Mouse (Mus musculus) forebrain, embryonic 15.5 days (tissue): Measurements from ENCODE around the gene Cops8. TPM values are rescaled to one million over a fixed set of nuclear protein-coding genes. Genes with fewer than 3 reads are reported as not detected.

Experiments
- ATAC-seq: fragments of 200-750 bp; cut with Nextera tagmentation; replicated peaks from 2 replicates; pipeline ENCODE4 v1.8.0; 2017; ENCODE audit warnings: mild to moderate bottlenecking, moderate TSS enrichment, moderate library complexity
- H3K27ac ChIP-seq: fragments of 300-500 bp; sonication (generic); replicated peaks from 2 replicates; pipeline ENCODE4 v1.5.1; 2015; ENCODE audit warnings: mild to moderate bottlenecking, inconsistent platforms
- H3K27me3 ChIP-seq: fragments of 300-500 bp; sonication (generic); 2 replicates; pipeline ENCODE4 v1.6.1; 2015; ENCODE audit warnings: inconsistent platforms
- H3K36me3 ChIP-seq: fragments of 300-500 bp; sonication (generic); 2 replicates; pipeline ENCODE4 v1.6.1; 2015; ENCODE audit warnings: mild to moderate bottlenecking, inconsistent platforms
- H3K4me1 ChIP-seq: fragments of 300-500 bp; sonication (generic); 2 replicates; pipeline ENCODE4 v1.6.1; 2015; ENCODE audit warnings: inconsistent platforms
- H3K4me2 ChIP-seq: fragments of 300-500 bp; sonication (generic); replicated peaks from 2 replicates; pipeline ENCODE4 v1.6.1; 2015; ENCODE audit warnings: mild to moderate bottlenecking, inconsistent platforms
- H3K4me3 ChIP-seq: fragments of 300-500 bp; sonication (generic); 2 replicates; pipeline ENCODE4 v1.5.1; 2015; ENCODE audit warnings: mild to moderate bottlenecking, inconsistent platforms
- H3K9ac ChIP-seq: fragments of 300-500 bp; sonication (generic); replicated peaks from 2 replicates; pipeline ENCODE4 v1.6.1; 2015; ENCODE audit warnings: mild to moderate bottlenecking, inconsistent platforms
- H3K9me3 ChIP-seq: fragments of 300-500 bp; sonication (generic); 2 replicates; pipeline ENCODE4 v1.6.1; 2016; ENCODE audit warnings: inconsistent platforms
- WGBS: fragments of 180-500 bp; shearing (Covaris S2); methylation state at CpG from one replicate; pipeline ENCODE4 v1.1.7; 2015; ENCODE audit warnings: mixed read lengths; 5-methylcytosine and 5-hydroxymethylcytosine counted together
- polyA plus RNA-seq: library from polyadenylated mRNA; unstranded; fragments of >200 nt; fragmentation: Nextera tagmentation; extraction: Ambion mirVana; gene quantifications from 2 replicates; pipeline ENCODE4 v1.2.1, GENCODE M21; 2015

Cops8 gene
- 180 and 195 TPM in 2 replicates for polyA plus RNA-seq

GRCm38 (mm10) chr1:90602759-90603560 lies at the start of gene Cops8:
Gene Cops8 (plus strand): TSS chr1:90602981.
- peak within 1 kb of the TSS; percentile 75 for H3K27ac ChIP-seq
- ATAC-seq = peak; percentile 100
- 4% methylated on average over 48 of the region's 48 CpGs for WGBS
- H3K4me3 ChIP-seq = peak within 1 kb of the TSS; percentile 95
- peak within 1 kb of the TSS; percentile 70 for H3K4me2 ChIP-seq
- peaks cover 18% of the 10 kb centered on the region for H3K4me1 ChIP-seq
- H3K9ac ChIP-seq = peak within 1 kb of the TSS; percentile 88
- no peaks in the 10 kb centered on the region for H3K27me3 ChIP-seq
- H3K9me3 ChIP-seq = no peaks in the 10 kb centered on the region
- peaks cover 20% of the 10 kb centered on the region for H3K36me3 ChIP-seq

- no peak overlapping the region for H3K4me3 ChIP-seq
- H3K4me1 ChIP-seq = peaks cover 13% of the 10 kb centered on the region; the same call in 1 of the 2 replicates
- no peaks in the 10 kb centered on the region for H3K27me3 ChIP-seq
- H3K36me3 ChIP-seq = no peaks in the 10 kb centered on the region
- no peak overlapping the region for H3K4me2 ChIP-seq
- no peak for ATAC-seq
- no peak overlapping the region for H3K27ac ChIP-seq
- H3K9me3 ChIP-seq = no peaks in the 10 kb centered on the region
- H3K9ac ChIP-seq = no peak overlapping the region
- WGBS = 88% methylated on average over 1 of the region's 1 CpGs
Observed at GRCm38 (mm10) chr1:90557140-90557539, 45.6 kb upstream of the Cops8 start.

GRCm38 (mm10) chr1:90560942-90561726 lies 41.6 kb upstream of the Cops8 start:
- Histone ChIP-seq H3K4me3 (no peak overlapping the region), H3K27ac (peak overlapping the region; percentile 45; the same call in 1 of the 2 replicates), H3K9ac (no peak overlapping the region), H3K36me3 (no peaks in the 10 kb centered on the region), H3K9me3 (no peaks in the 10 kb centered on the region), H3K4me2 (no peak overlapping the region), H3K27me3 (no peaks in the 10 kb centered on the region; the same call in 1 of the 2 replicates), H3K4me1 (peaks cover 13% of the 10 kb centered on the region; the same call in 1 of the 2 replicates)
- WGBS = 15% methylated on average over 5 of the region's 5 CpGs
- peak; percentile 67; the same call in 1 of the 2 replicates for ATAC-seq

- no peak overlapping the region for H3K9ac ChIP-seq
- H3K4me2 ChIP-seq = no peak overlapping the region
- no peaks in the 10 kb centered on the region for H3K36me3 ChIP-seq
- no peak for ATAC-seq
- no peaks in the 10 kb centered on the region; the same call in 1 of the 2 replicates for H3K27me3 ChIP-seq
- no peak overlapping the region for H3K27ac ChIP-seq
- 90% methylated on average over 3 of the region's 3 CpGs for WGBS
- no peak overlapping the region for H3K4me3 ChIP-seq
- no peaks in the 10 kb centered on the region for H3K9me3 ChIP-seq
- peaks cover 25% of the 10 kb centered on the region; the same call in 1 of the 2 replicates for H3K4me1 ChIP-seq
Observed at GRCm38 (mm10) chr1:90563945-90564344, 38.8 kb upstream of the Cops8 start.

- 29% methylated on average over 15 of the region's 15 CpGs for WGBS
- Histone ChIP-seq H3K4me2 (no peak overlapping the region), H3K9ac (no peak overlapping the region), H3K4me1 (peaks cover 12% of the 10 kb centered on the region; the same call in 1 of the 2 replicates), H3K4me3 (no peak overlapping the region), H3K27ac (no peak overlapping the region), H3K27me3 (no peaks in the 10 kb centered on the region; the same call in 1 of the 2 replicates), H3K36me3 (no peaks in the 10 kb centered on the region), H3K9me3 (no peaks in the 10 kb centered on the region)
- 0 out of 2 replicates have a peak, but pooled peaks have one; percentile 63 for ATAC-seq
Observed at GRCm38 (mm10) chr1:90566664-90567440, 35.9 kb upstream of the Cops8 start.

GRCm38 (mm10) chr1:90573831-90574230 lies 28.9 kb upstream of the Cops8 start:
- Histone ChIP-seq H3K4me1 (no peaks in the 10 kb centered on the region), H3K9me3 (no peaks in the 10 kb centered on the region), H3K4me2 (no peak overlapping the region), H3K4me3 (no peak overlapping the region), H3K27me3 (no peaks in the 10 kb centered on the region), H3K27ac (no peak overlapping the region), H3K36me3 (no peaks in the 10 kb centered on the region), H3K9ac (no peak overlapping the region)
- no peak for ATAC-seq
- WGBS = 86% methylated on average over 6 of the region's 6 CpGs

- 48% methylated on average over 3 of the region's 3 CpGs for WGBS
- H3K4me2 ChIP-seq = no peak overlapping the region
- H3K4me1 ChIP-seq = no peaks in the 10 kb centered on the region
- no peaks in the 10 kb centered on the region for H3K36me3 ChIP-seq
- no peak for ATAC-seq
- no peak overlapping the region for H3K4me3 ChIP-seq
- H3K27me3 ChIP-seq = no peaks in the 10 kb centered on the region
- no peaks in the 10 kb centered on the region for H3K9me3 ChIP-seq
- H3K27ac ChIP-seq = no peak overlapping the region
- H3K9ac ChIP-seq = no peak overlapping the region
Observed at GRCm38 (mm10) chr1:90574845-90575244, 27.9 kb upstream of the Cops8 start.

GRCm38 (mm10) chr1:90577417-90577816 lies 25.4 kb upstream of the Cops8 start:
- Histone ChIP-seq H3K4me3 (no peak overlapping the region), H3K4me2 (no peak overlapping the region), H3K36me3 (no peaks in the 10 kb centered on the region), H3K27me3 (no peaks in the 10 kb centered on the region), H3K9me3 (no peaks in the 10 kb centered on the region), H3K27ac (no peak overlapping the region), H3K4me1 (no peaks in the 10 kb centered on the region), H3K9ac (no peak overlapping the region)
- WGBS = 72% methylated on average over 5 of the region's 5 CpGs
- ATAC-seq = no peak

GRCm38 (mm10) chr1:90582635-90583034 lies 20.1 kb upstream of the Cops8 start:
- no peak for ATAC-seq
- no peaks in the 10 kb centered on the region for H3K9me3 ChIP-seq
- no peak overlapping the region for H3K27ac ChIP-seq
- no peak overlapping the region for H3K4me2 ChIP-seq
- H3K27me3 ChIP-seq = no peaks in the 10 kb centered on the region
- WGBS = 83% methylated on average over 7 of the region's 7 CpGs
- no peak overlapping the region for H3K9ac ChIP-seq
- no peaks in the 10 kb centered on the region for H3K4me1 ChIP-seq
- no peaks in the 10 kb centered on the region for H3K36me3 ChIP-seq
- H3K4me3 ChIP-seq = no peak overlapping the region

GRCm38 (mm10) chr1:90588021-90588734 lies 14.6 kb upstream of the Cops8 start:
- 59% methylated on average over 9 of the region's 9 CpGs for WGBS

GRCm38 (mm10) chr1:90590797-90591196 lies 12.0 kb upstream of the Cops8 start:
- 41% methylated on average over 2 of the region's 2 CpGs for WGBS

More at GRCm38 (mm10) chr1:90588021-90588734, 14.6 kb upstream of the Cops8 start:
- Histone ChIP-seq H3K9me3 (no peaks in the 10 kb centered on the region), H3K27me3 (no peaks in the 10 kb centered on the region), H3K27ac (no peak overlapping the region), H3K9ac (no peak overlapping the region), H3K36me3 (no peaks in the 10 kb centered on the region), H3K4me2 (no peak overlapping the region), H3K4me3 (no peak overlapping the region), H3K4me1 (no peaks in the 10 kb centered on the region)
- peak; percentile 73 for ATAC-seq

More at GRCm38 (mm10) chr1:90590797-90591196, 12.0 kb upstream of the Cops8 start:
- H3K9me3 ChIP-seq = no peaks in the 10 kb centered on the region
- no peaks in the 10 kb centered on the region for H3K27me3 ChIP-seq
- H3K4me3 ChIP-seq = no peak overlapping the region
- no peak overlapping the region for H3K27ac ChIP-seq
- no peaks in the 10 kb centered on the region for H3K36me3 ChIP-seq
- no peak overlapping the region for H3K4me2 ChIP-seq
- ATAC-seq = no peak
- no peaks in the 10 kb centered on the region for H3K4me1 ChIP-seq
- H3K9ac ChIP-seq = no peak overlapping the region
